Mouse (Mus musculus): Measurements from ENCODE around the gene Dnah11. TPM values are rescaled to one million over a fixed set of nuclear protein-coding genes. Genes with fewer than 3 reads are reported as not detected.
A peak's percentile ranks its signal among the peaks of the same experiment; 100 is the strongest.

The Dnah11 gene
- polyA plus RNA-seq, 1 experiment from 2014 or later: 0.34 TPM

- H3K36me3 ChIP-seq (ENCODE audit: insufficient read depth): peaks cover 45% of the 10 kb centered on the region
These were observed 330.9 kb downstream of the Dnah11 start for GRCm38 (mm10) chr12:117867708-117868564.

GRCm38 (mm10) chr12:117862655-117863054 is 336.2 kb downstream of the Dnah11 start:
- TF ChIP-seq CTCF (IDR thresholded peaks at IDR 0.05; ENCODE audit: low read depth): no peak
- Histone ChIP-seq H3K4me1 (ENCODE audit: insufficient read depth) (no peaks in the 10 kb centered on the region), H3K27me3 (ENCODE audit: insufficient read depth, low read length) (no peaks in the 10 kb centered on the region), H3K27ac (ENCODE audit: low read depth) (no peak overlapping the region), H3K4me2 (no peak overlapping the region), H3K36me3 (ENCODE audit: insufficient read depth) (peaks cover 13% of the 10 kb centered on the region), H3K9ac (no peak overlapping the region), H3K4me3 (ENCODE audit: low read depth, low read length) (no peak overlapping the region), H3K9me3 (ENCODE audit: low read depth, low read length) (no peaks in the 10 kb centered on the region)
- 70% methylated on average over 5 of the region's 5 CpGs for WGBS
- ATAC-seq (ENCODE audit: insufficient read depth): no peak
- no peak for DNase-seq

More at GRCm38 (mm10) chr12:117867708-117868564, 330.9 kb downstream of the Dnah11 start:
- Histone ChIP-seq H3K27me3 (ENCODE audit: insufficient read depth, low read length) (no peaks in the 10 kb centered on the region), H3K9me3 (ENCODE audit: low read depth, low read length) (no peaks in the 10 kb centered on the region), H3K4me3 (ENCODE audit: low read depth, low read length) (no peak overlapping the region), H3K4me1 (ENCODE audit: insufficient read depth) (no peaks in the 10 kb centered on the region), H3K4me2 (no peak overlapping the region), H3K27ac (ENCODE audit: low read depth) (no peak overlapping the region), H3K9ac (no peak overlapping the region)
- ATAC-seq (ENCODE audit: insufficient read depth): no peak
- no peak for DNase-seq
- 80% methylated on average over 4 of the region's 4 CpGs for WGBS
- TF ChIP-seq CTCF (IDR thresholded peaks at IDR 0.05; ENCODE audit: low read depth): no peak

GRCm38 (mm10) chr12:117861249-117861648 is 337.6 kb downstream of the Dnah11 start:
- ATAC-seq (ENCODE audit: insufficient read depth): no peak
- WGBS: 68% methylated on average over 3 of the region's 3 CpGs

GRCm38 (mm10) chr12:117860840-117861239 is 338.0 kb downstream of the Dnah11 start:
- H3K4me3 ChIP-seq (ENCODE audit: low read depth, low read length): no peak overlapping the region
- no peak for ATAC-seq (ENCODE audit: insufficient read depth)
- WGBS: 66% methylated on average over 7 of the region's 7 CpGs

More at GRCm38 (mm10) chr12:117861249-117861648, 337.6 kb downstream of the Dnah11 start:
- Histone ChIP-seq H3K36me3 (ENCODE audit: insufficient read depth) (peaks cover 5% of the 10 kb centered on the region), H3K27me3 (ENCODE audit: insufficient read depth, low read length) (no peaks in the 10 kb centered on the region), H3K4me1 (ENCODE audit: insufficient read depth) (peaks cover 2% of the 10 kb centered on the region; the same call in 1 of the 2 replicates), H3K27ac (ENCODE audit: low read depth) (no peak overlapping the region), H3K4me3 (ENCODE audit: low read depth, low read length) (no peak overlapping the region), H3K9me3 (ENCODE audit: low read depth, low read length) (no peaks in the 10 kb centered on the region), H3K4me2 (no peak overlapping the region), H3K9ac (no peak overlapping the region)
- no peak for DNase-seq
- TF ChIP-seq CTCF (IDR thresholded peaks at IDR 0.05; ENCODE audit: low read depth): no peak

GRCm38 (mm10) chr12:117857884-117858283 is 341.0 kb downstream of the Dnah11 start:
- TF ChIP-seq CTCF (IDR thresholded peaks at IDR 0.05; ENCODE audit: low read depth): no peak
- Histone ChIP-seq H3K27ac (ENCODE audit: low read depth) (no peak overlapping the region), H3K4me2 (no peak overlapping the region), H3K9me3 (ENCODE audit: low read depth, low read length) (no peaks in the 10 kb centered on the region), H3K4me1 (ENCODE audit: insufficient read depth) (peaks cover 2% of the 10 kb centered on the region; the same call in 1 of the 2 replicates), H3K4me3 (ENCODE audit: low read depth, low read length) (no peak overlapping the region), H3K27me3 (ENCODE audit: insufficient read depth, low read length) (no peaks in the 10 kb centered on the region), H3K36me3 (ENCODE audit: insufficient read depth) (no peaks in the 10 kb centered on the region), H3K9ac (no peak overlapping the region)
- WGBS: 80% methylated on average over 6 of the region's 6 CpGs
- DNase-seq (no peak), ATAC-seq (ENCODE audit: insufficient read depth) (no peak)

More at GRCm38 (mm10) chr12:117860840-117861239, 338.0 kb downstream of the Dnah11 start:
- no peak overlapping the region for H3K9ac ChIP-seq
- no peak for DNase-seq
- H3K4me1 ChIP-seq (ENCODE audit: insufficient read depth): peaks cover 2% of the 10 kb centered on the region; the same call in 1 of the 2 replicates
- no peaks in the 10 kb centered on the region for H3K27me3 ChIP-seq (ENCODE audit: insufficient read depth, low read length)
- TF ChIP-seq CTCF (IDR thresholded peaks at IDR 0.05; ENCODE audit: low read depth): no peak
- 0 out of 2 replicates have a peak, but pooled peaks cover 3% of the 10 kb centered on the region for H3K36me3 ChIP-seq (ENCODE audit: insufficient read depth)
- H3K4me2 ChIP-seq: no peak overlapping the region
- no peaks in the 10 kb centered on the region for H3K9me3 ChIP-seq (ENCODE audit: low read depth, low read length)
- H3K27ac ChIP-seq (ENCODE audit: low read depth): no peak overlapping the region

GRCm38 (mm10) chr12:117857023-117857422 is 341.8 kb downstream of the Dnah11 start:
- Histone ChIP-seq H3K4me3 (ENCODE audit: low read depth, low read length) (no peak overlapping the region), H3K4me1 (ENCODE audit: insufficient read depth) (peaks cover 2% of the 10 kb centered on the region; the same call in 1 of the 2 replicates), H3K9ac (no peak overlapping the region), H3K36me3 (ENCODE audit: insufficient read depth) (no peaks in the 10 kb centered on the region), H3K27ac (ENCODE audit: low read depth) (no peak overlapping the region), H3K27me3 (ENCODE audit: insufficient read depth, low read length) (no peaks in the 10 kb centered on the region), H3K4me2 (no peak overlapping the region), H3K9me3 (ENCODE audit: low read depth, low read length) (no peaks in the 10 kb centered on the region)
- TF ChIP-seq CTCF (IDR thresholded peaks at IDR 0.05; ENCODE audit: low read depth): no peak
- no peak for DNase-seq
- peak; percentile 28; the same call in 1 of the 2 replicates for ATAC-seq (ENCODE audit: insufficient read depth)
- 47% methylated on average over 9 of the region's 9 CpGs for WGBS

GRCm38 (mm10) chr12:117853316-117853715 is 345.5 kb downstream of the Dnah11 start:
- no peak overlapping the region for H3K27ac ChIP-seq (ENCODE audit: low read depth)
- peaks cover 2% of the 10 kb centered on the region; the same call in 1 of the 2 replicates for H3K4me1 ChIP-seq (ENCODE audit: insufficient read depth)
- H3K27me3 ChIP-seq (ENCODE audit: insufficient read depth, low read length): no peaks in the 10 kb centered on the region
- 24% methylated on average over 6 of the region's 6 CpGs for WGBS
- ATAC-seq (ENCODE audit: insufficient read depth) (peak; percentile 67; the same call in 1 of the 2 replicates), DNase-seq (peak; percentile 75)
- no peak overlapping the region for H3K4me2 ChIP-seq
- no peaks in the 10 kb centered on the region for H3K9me3 ChIP-seq (ENCODE audit: low read depth, low read length)
- no peak overlapping the region for H3K4me3 ChIP-seq (ENCODE audit: low read depth, low read length)
- no peaks in the 10 kb centered on the region for H3K36me3 ChIP-seq (ENCODE audit: insufficient read depth)
- TF ChIP-seq CTCF (IDR thresholded peaks at IDR 0.05; ENCODE audit: low read depth): peak; percentile 86
- no peak overlapping the region for H3K9ac ChIP-seq

Data from lung, embryonic 14.5 days (tissue).